Mouse (Mus musculus): ENCODE data around the gene Auts2. TPM values are rescaled to one million over a fixed set of nuclear protein-coding genes. Genes with fewer than 3 reads are reported as not detected.

Gene Auts2
- polyA plus RNA-seq, 1 experiment from 2014 or later = 71.4 TPM

DNA sequence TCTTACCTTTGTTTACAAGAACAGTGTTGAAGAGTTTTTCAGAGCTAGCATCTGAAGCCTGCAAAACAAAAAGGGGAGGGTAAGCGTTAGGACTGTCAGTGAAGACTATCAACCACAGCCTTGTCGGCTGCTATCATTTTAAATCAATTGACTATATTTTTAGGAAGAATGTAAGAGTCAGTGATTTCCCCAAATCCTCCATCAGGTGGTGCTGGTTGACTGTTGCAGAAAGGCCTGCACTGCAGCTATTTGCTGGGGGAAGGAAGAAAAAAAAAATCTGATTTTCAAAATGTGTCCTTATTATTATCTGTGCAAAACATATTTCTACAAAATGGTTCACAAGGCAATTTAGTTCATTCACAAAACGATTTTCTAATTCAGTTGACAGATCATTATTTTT lies 1009.3 kb downstream of the Auts2 start:
- Histone ChIP-seq H3K4me2 (ENCODE audit: low read depth, low read length, severe bottlenecking) (peak overlapping the region; percentile 24; the same call in 1 of the 2 replicates), H3K9ac (ENCODE audit: low read length) (no peak overlapping the region), H3K27me3 (ENCODE audit: control insufficient read depth, insufficient read depth, low read length) (no peaks in the 10 kb centered on the region), H3K27ac (ENCODE audit: low read depth, low read length) (no peak overlapping the region), H3K4me3 (ENCODE audit: low read depth, low read length) (peak overlapping the region; percentile 3; the same call in 1 of the 2 replicates), H3K36me3 (ENCODE audit: control insufficient read depth, insufficient read depth, low read length) (no peaks in the 10 kb centered on the region; the same call in 1 of the 2 replicates), H3K4me1 (replicated peaks; ENCODE audit: control insufficient read depth, insufficient read depth, low read length) (peaks cover 21% of the 10 kb centered on the region), H3K9me3 (ENCODE audit: control insufficient read depth, low read length) (no peaks in the 10 kb centered on the region)
- DNase-seq (ENCODE audit: low spot score) (no peak), ATAC-seq (replicated peaks; ENCODE audit: low FRiP score) (no peak)
- 28% methylated on average over 3 of the region's 3 CpGs for WGBS

DNA sequence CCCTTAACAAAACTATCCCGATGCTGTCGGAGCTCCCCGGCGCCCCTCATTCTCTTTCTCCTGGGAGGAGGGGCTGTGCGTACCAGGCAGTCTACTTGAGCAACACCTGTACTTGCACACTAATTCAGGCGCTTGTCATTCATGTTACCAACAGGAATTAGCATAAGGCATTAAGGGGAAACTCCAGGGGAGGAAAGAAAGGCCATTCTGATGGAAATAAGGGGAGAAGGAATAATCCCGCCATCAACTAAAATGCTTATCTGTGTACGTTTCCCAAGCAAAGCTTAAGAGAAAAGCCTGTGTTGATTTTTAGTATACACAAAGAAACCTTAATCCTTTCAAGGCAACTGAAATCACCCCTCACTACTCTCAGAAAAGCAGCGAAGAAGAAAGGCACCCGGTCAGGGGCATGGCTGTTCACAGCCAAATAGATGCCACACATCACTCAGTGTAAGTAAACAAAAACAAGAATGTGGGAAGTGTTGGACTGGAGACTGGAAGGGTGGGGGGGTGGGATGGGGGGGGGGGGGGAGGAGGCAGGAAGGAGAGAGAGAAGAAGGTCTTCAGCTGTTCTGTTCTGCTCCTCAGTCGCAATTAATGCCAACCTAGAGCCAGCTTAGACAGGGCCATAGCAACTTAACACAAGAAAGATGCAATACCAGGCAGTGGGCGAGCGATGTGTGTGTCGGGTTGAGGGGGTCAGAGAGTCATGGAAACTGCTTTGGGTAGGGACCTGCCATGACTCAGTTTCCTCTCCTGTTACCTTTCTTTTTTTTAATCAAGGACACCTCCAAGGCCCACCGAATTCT lies 1011.2 kb downstream of the Auts2 start:
- Histone ChIP-seq H3K9ac (ENCODE audit: low read length) (no peak overlapping the region), H3K4me1 (replicated peaks; ENCODE audit: control insufficient read depth, insufficient read depth, low read length) (peaks cover 30% of the 10 kb centered on the region), H3K9me3 (ENCODE audit: control insufficient read depth, low read length) (no peaks in the 10 kb centered on the region), H3K4me2 (ENCODE audit: low read depth, low read length, severe bottlenecking) (peak overlapping the region; percentile 28), H3K4me3 (ENCODE audit: low read depth, low read length) (peak overlapping the region; percentile 7; the same call in 1 of the 2 replicates), H3K27me3 (ENCODE audit: control insufficient read depth, insufficient read depth, low read length) (no peaks in the 10 kb centered on the region), H3K36me3 (ENCODE audit: control insufficient read depth, insufficient read depth, low read length) (no peaks in the 10 kb centered on the region; the same call in 1 of the 2 replicates), H3K27ac (ENCODE audit: low read depth, low read length) (no peak overlapping the region)
- 14% methylated on average over 15 of the region's 15 CpGs for WGBS
- peak; percentile 81 for ATAC-seq (replicated peaks; ENCODE audit: low FRiP score)
- no peak for DNase-seq (ENCODE audit: low spot score)

DNA sequence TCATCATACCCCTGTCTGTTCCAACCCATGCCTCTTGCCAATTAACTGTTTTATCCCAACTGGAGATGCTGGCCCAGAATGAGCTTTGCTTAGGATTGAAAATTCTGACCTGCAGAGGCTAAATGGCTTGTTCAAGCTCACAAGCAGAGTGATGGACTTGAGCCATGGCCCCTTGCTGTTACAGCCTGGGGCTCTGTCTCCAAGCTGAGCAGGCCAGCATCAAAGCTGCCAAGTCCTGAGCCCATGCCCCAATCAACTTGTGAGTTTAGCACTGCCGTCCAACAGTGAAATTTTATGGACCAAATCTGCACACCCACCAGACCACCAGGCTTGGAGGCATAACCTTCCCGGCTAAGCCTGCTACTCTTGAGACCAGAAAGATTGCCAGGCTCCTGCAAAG lies 1012.3 kb downstream of the Auts2 start:
- H3K27ac ChIP-seq (ENCODE audit: low read depth, low read length) = no peak overlapping the region
- no peak overlapping the region for H3K4me3 ChIP-seq (ENCODE audit: low read depth, low read length)
- DNase-seq (ENCODE audit: low spot score) (no peak), ATAC-seq (replicated peaks; ENCODE audit: low FRiP score) (no peak)
- 36% methylated on average over 2 of the region's 2 CpGs for WGBS
- no peaks in the 10 kb centered on the region for H3K9me3 ChIP-seq (ENCODE audit: control insufficient read depth, low read length)
- no peaks in the 10 kb centered on the region; the same call in 1 of the 2 replicates for H3K36me3 ChIP-seq (ENCODE audit: control insufficient read depth, insufficient read depth, low read length)
- H3K4me1 ChIP-seq (replicated peaks; ENCODE audit: control insufficient read depth, insufficient read depth, low read length) = peaks cover 41% of the 10 kb centered on the region
- no peak overlapping the region for H3K9ac ChIP-seq (ENCODE audit: low read length)
- H3K27me3 ChIP-seq (ENCODE audit: control insufficient read depth, insufficient read depth, low read length) = no peaks in the 10 kb centered on the region
- H3K4me2 ChIP-seq (ENCODE audit: low read depth, low read length, severe bottlenecking) = peak overlapping the region; percentile 28; the same call in 1 of the 2 replicates

DNA sequence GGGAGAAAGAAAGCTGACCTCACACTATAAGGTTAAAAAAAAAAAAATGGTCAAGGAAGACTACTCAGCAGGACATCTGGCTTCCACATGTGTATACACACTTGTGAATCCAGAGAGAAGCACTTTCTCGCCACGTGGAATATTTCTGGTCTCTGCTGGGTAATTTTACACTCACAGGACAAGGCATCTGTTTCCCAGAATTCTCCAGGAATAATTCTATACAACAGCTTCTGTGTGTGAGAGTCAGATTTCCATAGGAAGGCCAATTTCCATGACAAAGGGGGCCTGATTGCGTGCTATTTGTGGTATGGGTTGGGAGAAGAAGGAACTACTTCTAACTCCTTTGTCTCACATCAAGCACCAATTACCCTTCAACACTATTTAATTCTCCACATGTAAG lies 1016.5 kb downstream of the Auts2 start:
- peak; percentile 16; the same call in 1 of the 2 replicates for ATAC-seq (replicated peaks; ENCODE audit: low FRiP score)
- H3K36me3 ChIP-seq (ENCODE audit: control insufficient read depth, insufficient read depth, low read length) = no peaks in the 10 kb centered on the region
- no peak for DNase-seq (ENCODE audit: low spot score)
- H3K4me1 ChIP-seq (replicated peaks; ENCODE audit: control insufficient read depth, insufficient read depth, low read length) = peaks cover 41% of the 10 kb centered on the region
- 9% methylated on average over 3 of the region's 3 CpGs for WGBS
- no peaks in the 10 kb centered on the region for H3K27me3 ChIP-seq (ENCODE audit: control insufficient read depth, insufficient read depth, low read length)
- H3K4me2 ChIP-seq (ENCODE audit: low read depth, low read length, severe bottlenecking) = no peak overlapping the region
- 0 out of 2 replicates have a peak overlapping the region, but pooled peaks have one; percentile 26 for H3K27ac ChIP-seq (ENCODE audit: low read depth, low read length)
- H3K4me3 ChIP-seq (ENCODE audit: low read depth, low read length) = no peak overlapping the region
- no peak overlapping the region for H3K9ac ChIP-seq (ENCODE audit: low read length)
- H3K9me3 ChIP-seq (ENCODE audit: control insufficient read depth, low read length) = no peaks in the 10 kb centered on the region

DNA sequence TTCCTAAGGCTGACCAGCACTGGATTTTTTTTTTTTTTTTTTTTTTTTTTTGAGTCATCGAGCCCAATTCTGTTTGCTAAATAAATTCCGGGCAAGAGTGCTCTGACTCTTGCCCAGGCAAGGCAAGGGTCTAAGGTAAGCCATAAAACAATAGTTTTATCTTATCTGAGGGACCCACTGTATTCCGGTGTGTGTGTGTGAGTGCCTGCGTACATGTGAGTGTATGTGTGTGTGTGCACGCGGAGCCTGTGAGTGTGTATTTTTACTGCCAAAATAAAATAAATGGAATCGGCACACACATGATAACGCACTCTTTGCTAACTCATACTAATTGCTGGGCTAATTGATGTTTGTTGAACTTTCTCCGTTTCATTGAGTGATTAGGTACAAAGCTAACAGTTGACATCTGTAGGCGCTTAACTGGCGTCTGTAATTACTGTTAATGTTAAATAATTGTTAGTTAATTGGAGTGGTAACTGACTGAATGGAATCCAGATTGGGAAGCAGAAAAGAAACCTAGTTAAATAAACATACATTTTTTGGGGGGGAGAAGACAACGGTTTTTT lies 1018.2 kb downstream of the Auts2 start:
- no peak overlapping the region for H3K4me2 ChIP-seq (ENCODE audit: low read depth, low read length, severe bottlenecking)

DNA sequence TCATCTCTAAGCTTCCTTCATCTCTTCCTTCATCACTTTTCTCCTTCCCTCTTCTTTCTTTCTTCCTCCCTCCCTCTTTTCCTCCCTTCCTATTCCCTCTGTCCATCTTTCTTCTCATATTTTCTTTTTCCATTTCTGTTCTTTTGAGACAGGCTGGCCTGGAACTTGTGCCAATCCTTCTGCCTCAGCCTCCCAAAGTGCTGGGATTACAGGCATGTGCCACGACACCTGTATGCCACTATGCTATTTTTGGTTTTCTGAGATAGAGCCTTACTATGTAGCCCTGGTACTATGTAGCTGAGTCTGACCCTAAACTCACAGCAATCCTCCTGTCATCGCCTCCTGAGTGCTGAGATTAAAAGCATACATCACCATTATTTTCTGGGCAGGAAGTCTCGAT lies 1023.6 kb downstream of the Auts2 start:
- WGBS = 94% methylated on average over 3 of the region's 3 CpGs
- Histone ChIP-seq H3K9me3 (ENCODE audit: control insufficient read depth, low read length) (no peaks in the 10 kb centered on the region), H3K36me3 (ENCODE audit: control insufficient read depth, insufficient read depth, low read length) (no peaks in the 10 kb centered on the region), H3K4me3 (ENCODE audit: low read depth, low read length) (no peak overlapping the region), H3K4me2 (ENCODE audit: low read depth, low read length, severe bottlenecking) (no peak overlapping the region), H3K9ac (ENCODE audit: low read length) (no peak overlapping the region), H3K27me3 (ENCODE audit: control insufficient read depth, insufficient read depth, low read length) (no peaks in the 10 kb centered on the region), H3K27ac (ENCODE audit: low read depth, low read length) (no peak overlapping the region), H3K4me1 (replicated peaks; ENCODE audit: control insufficient read depth, insufficient read depth, low read length) (peaks cover 7% of the 10 kb centered on the region; the same call in 1 of the 2 replicates)
- no peak for DNase-seq (ENCODE audit: low spot score)
- ATAC-seq (replicated peaks; ENCODE audit: low FRiP score) = no peak

More for the DNA sequence above, 1018.2 kb downstream of the Auts2 start:
- H3K36me3 ChIP-seq (ENCODE audit: control insufficient read depth, insufficient read depth, low read length) = no peaks in the 10 kb centered on the region
- H3K4me3 ChIP-seq (ENCODE audit: low read depth, low read length) = no peak overlapping the region
- H3K9ac ChIP-seq (ENCODE audit: low read length) = no peak overlapping the region
- ATAC-seq (replicated peaks; ENCODE audit: low FRiP score) (no peak), DNase-seq (ENCODE audit: low spot score) (no peak)
- no peaks in the 10 kb centered on the region for H3K27me3 ChIP-seq (ENCODE audit: control insufficient read depth, insufficient read depth, low read length)
- H3K27ac ChIP-seq (ENCODE audit: low read depth, low read length) = no peak overlapping the region
- H3K9me3 ChIP-seq (ENCODE audit: control insufficient read depth, low read length) = no peaks in the 10 kb centered on the region
- H3K4me1 ChIP-seq (replicated peaks; ENCODE audit: control insufficient read depth, insufficient read depth, low read length) = peaks cover 31% of the 10 kb centered on the region
- WGBS = 62% methylated on average over 12 of the region's 12 CpGs

DNA sequence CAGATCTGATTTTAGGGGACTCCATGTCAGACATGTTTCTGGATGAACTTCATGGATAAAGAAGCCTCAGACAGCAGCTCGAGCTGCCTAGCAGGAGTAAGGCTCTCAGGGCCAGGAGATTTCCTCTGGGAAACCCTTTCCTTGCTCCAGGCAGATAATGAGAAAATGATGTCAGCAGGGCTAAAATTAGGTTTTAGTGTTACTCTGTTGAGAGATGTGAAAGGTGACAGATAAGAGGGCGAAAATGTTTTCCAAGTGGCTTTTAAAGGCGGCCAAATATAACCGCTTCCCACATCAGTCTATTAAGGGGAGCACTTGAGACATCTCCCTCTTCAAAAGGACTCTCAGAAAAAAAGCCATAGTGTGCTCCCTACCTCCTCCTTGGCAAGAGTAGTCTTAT lies 1025.5 kb downstream of the Auts2 start:
- Histone ChIP-seq H3K36me3 (ENCODE audit: control insufficient read depth, insufficient read depth, low read length) (no peaks in the 10 kb centered on the region), H3K9ac (ENCODE audit: low read length) (no peak overlapping the region), H3K27ac (ENCODE audit: low read depth, low read length) (no peak overlapping the region), H3K9me3 (ENCODE audit: control insufficient read depth, low read length) (no peaks in the 10 kb centered on the region), H3K27me3 (ENCODE audit: control insufficient read depth, insufficient read depth, low read length) (no peaks in the 10 kb centered on the region), H3K4me1 (replicated peaks; ENCODE audit: control insufficient read depth, insufficient read depth, low read length) (peaks cover 5% of the 10 kb centered on the region; the same call in 1 of the 2 replicates), H3K4me3 (ENCODE audit: low read depth, low read length) (no peak overlapping the region), H3K4me2 (ENCODE audit: low read depth, low read length, severe bottlenecking) (no peak overlapping the region)
- 80% methylated on average over 4 of the region's 4 CpGs for WGBS
- DNase-seq (ENCODE audit: low spot score) = no peak
- no peak for ATAC-seq (replicated peaks; ENCODE audit: low FRiP score)

DNA sequence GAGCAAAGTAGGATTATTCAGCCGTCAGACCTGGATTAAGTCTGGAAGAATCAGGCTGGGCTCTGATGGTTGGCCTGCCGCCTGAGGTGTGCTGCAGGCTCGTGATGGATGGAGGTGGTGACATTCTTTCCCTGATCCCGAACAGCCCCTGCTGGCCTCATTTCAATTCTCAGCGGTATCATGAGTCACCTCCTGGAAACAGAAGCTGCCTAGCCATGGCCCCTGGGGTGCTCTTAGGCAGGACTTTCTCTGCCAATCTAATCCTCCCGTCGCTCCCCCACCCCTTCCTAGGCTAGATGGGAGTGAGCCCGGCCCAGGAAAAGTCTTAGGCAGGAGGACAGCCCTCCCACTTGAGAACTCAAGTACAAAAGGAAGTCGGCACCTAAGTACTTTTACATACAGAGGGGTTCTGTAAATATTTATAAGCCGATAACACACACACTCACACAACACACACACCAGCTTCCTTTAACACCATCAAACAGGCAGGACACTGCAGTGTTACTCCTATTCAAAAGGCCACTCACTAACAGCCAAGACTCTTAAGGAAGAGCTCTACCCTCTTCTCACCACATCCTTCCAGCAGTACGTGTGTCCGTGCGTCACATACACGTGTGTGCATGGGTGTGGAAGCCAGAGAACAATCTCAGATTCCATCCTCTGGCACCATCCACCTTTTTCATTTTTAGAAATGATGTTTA lies 1027.3 kb downstream of the Auts2 start:
- ATAC-seq (replicated peaks; ENCODE audit: low FRiP score) (0 out of 2 replicates have a peak, but pooled peaks have one; percentile 39), DNase-seq (ENCODE audit: low spot score) (no peak)
- Histone ChIP-seq H3K9me3 (ENCODE audit: control insufficient read depth, low read length) (no peaks in the 10 kb centered on the region), H3K4me3 (ENCODE audit: low read depth, low read length) (no peak overlapping the region), H3K27me3 (ENCODE audit: control insufficient read depth, insufficient read depth, low read length) (no peaks in the 10 kb centered on the region), H3K4me2 (ENCODE audit: low read depth, low read length, severe bottlenecking) (no peak overlapping the region), H3K27ac (ENCODE audit: low read depth, low read length) (no peak overlapping the region), H3K4me1 (replicated peaks; ENCODE audit: control insufficient read depth, insufficient read depth, low read length) (peaks cover 5% of the 10 kb centered on the region; the same call in 1 of the 2 replicates), H3K9ac (ENCODE audit: low read length) (no peak overlapping the region), H3K36me3 (ENCODE audit: control insufficient read depth, insufficient read depth, low read length) (no peaks in the 10 kb centered on the region)
- 21% methylated on average over 14 of the region's 14 CpGs for WGBS

Data from forebrain, embryonic 11.5 days (tissue).